Mouse (Mus musculus): ENCODE data around the gene Ankrd55.

DNA sequence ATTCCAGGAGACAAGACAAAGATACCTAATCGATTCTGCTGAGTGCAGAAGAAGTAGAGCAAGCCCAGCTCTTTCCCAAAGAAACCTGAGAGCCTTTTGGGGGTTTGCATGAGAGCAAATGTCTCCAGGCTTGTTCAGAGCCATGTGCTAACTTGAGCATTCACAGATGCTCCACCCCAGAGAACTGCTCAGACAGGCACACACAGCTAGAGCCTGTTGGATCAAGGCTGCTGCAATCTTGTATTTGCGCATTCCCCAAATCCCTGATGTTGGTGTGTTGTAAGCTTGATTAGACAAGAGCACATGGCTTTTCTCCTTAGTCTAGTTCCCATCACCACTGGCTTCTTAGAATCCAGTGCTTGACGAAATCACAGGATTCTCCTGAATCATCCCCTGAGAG, 94.7 kb downstream of the Ankrd55 start:
- TF ChIP-seq CTCF (IDR thresholded peaks at IDR 0.05; ENCODE audit: extremely low read depth, insufficient read length, insufficient replicate concordance, low read depth, low read length) (no peak), POLR2A (IDR thresholded peaks at IDR 0.05; ENCODE audit: low read depth, low read length) (no peak)
